Mouse (Mus musculus): ENCODE data around the gene Ngf.

Ngf gene

GRCm38 (mm10) chr3:102469713-102470448 lies at the start of gene Ngf:
Gene Ngf (plus strand): TSS chr3:102469919.
- DNase-seq = peak; percentile 52

GRCm38 (mm10) chr3:102445567-102445966 lies 24.2 kb upstream of the Ngf start:
- DNase-seq = peak; percentile 79

DNA sequence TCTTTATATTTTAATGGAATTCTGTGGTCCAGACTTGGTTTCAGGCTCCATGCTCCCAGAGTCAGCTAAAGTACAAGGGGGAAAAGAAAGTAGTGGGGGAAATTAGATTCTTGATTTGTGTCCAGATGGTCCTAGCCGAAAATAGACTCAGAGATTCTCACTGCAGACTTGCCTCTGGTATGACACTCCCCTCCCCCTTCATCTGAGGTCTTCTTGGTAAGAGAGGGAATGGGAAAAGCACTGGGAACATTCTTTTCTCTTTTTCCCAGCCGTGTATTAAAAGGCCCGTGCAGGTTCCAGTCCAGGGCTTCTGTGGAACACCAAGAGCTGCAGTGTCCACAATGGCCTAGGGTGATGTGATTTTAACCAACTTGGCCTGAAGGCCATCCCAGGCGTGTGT lies 23.0 kb upstream of the Ngf start:
- DNase-seq = no peak

- no peak for DNase-seq
Observed at GRCm38 (mm10) chr3:102454566-102454965, 15.2 kb upstream of the Ngf start.

- DNase-seq = no peak
Observed at GRCm38 (mm10) chr3:102460528-102460927, 9.2 kb upstream of the Ngf start.

DNA sequence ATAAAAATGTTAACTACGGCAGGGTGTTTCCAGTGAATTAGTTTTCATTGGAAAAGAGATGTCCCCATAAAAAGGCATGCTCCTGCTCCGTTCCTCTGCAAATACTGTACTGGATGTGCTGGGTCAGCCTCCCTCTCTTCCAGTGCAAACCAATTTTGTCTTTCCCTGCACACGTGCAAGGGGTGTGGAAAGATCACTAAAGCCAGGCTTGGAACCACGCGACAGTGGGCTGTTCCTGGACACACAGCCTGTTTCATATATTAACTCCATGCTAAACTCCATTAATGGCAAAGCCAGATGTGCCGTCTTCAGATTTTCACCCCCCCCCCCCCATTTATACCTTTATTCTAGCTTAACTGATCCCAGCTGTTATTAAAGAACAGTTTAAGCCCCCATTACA lies 8.7 kb upstream of the Ngf start:
- no peak for DNase-seq

DNA sequence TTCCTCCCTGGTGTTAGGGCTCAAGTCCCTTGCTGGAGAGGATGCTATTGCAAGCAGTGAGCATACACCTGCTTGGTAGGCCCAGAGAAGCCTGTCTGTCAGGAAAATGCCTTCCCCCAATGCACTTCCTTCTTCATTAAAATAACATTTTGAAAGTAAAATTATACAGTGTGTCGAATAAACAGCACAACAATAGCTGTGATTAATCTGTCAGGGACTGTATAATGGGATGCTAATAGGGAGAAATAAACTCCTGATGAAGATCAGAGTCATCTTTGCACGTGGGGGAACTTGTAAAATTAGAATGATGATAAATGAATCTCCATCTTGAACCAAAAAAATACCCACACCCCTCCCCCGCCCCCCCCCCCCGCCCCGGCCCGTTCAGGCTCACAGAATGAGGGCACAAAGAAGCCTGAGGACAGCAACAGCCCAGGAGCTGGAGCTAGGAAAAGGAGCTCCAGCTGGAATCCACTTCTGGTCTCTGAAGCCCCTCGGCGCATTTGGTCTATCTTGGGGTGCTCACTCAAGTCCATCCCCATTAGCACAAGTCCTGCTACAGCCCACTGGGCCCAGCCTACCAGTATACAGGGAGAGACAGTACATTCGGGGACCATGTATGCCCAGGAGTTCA lies 6.9 kb upstream of the Ngf start:
- no peak for DNase-seq

DNA sequence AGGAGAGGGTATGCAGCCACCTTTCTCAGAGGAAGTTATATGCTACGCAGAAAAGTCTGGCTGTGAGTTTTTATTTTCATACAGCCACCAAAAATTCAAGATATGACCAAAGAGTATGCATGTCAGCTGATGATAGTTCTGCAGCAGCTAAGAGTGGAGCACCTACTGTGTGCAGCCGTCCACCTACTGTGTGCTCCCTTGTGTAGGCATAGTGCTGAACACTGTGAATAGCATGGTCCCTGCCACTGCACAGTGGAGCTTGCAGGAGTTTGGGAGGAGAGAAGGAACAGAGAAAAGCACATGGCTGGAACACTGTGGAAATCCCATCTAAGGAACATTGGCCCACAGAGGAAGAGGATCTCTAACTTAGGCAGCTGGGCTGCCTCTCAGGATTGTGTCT lies 6.4 kb upstream of the Ngf start:
- no peak for DNase-seq

- peak; percentile 78 for DNase-seq
Observed at GRCm38 (mm10) chr3:102466587-102466986, 3.1 kb upstream of the Ngf start.

- DNase-seq = no peak
Observed at GRCm38 (mm10) chr3:102467121-102467520, 2.6 kb upstream of the Ngf start.

DNA sequence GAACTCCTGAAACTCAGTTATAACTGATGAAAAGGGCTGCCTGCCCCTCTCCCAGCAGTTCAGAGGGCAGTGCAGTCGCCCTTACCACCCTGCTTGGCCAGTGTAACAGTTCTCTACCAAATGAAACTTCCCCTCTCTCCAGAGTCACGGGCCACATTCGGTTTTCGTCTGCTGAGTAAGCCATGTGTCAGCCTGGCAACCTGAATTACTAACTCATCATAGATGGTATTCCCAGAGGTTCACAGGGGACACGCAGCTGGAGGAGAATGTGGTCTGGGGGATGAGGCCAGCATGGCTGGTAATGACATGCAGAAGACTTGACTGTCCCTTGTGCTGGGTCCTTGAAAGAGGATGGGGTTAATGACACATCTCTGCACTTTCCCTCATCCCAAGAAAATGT lies 1.5 kb downstream of the Ngf start:
- no peak for DNase-seq

- DNase-seq = no peak
Observed at GRCm38 (mm10) chr3:102471799-102472198, 2.1 kb downstream of the Ngf start.

DNA sequence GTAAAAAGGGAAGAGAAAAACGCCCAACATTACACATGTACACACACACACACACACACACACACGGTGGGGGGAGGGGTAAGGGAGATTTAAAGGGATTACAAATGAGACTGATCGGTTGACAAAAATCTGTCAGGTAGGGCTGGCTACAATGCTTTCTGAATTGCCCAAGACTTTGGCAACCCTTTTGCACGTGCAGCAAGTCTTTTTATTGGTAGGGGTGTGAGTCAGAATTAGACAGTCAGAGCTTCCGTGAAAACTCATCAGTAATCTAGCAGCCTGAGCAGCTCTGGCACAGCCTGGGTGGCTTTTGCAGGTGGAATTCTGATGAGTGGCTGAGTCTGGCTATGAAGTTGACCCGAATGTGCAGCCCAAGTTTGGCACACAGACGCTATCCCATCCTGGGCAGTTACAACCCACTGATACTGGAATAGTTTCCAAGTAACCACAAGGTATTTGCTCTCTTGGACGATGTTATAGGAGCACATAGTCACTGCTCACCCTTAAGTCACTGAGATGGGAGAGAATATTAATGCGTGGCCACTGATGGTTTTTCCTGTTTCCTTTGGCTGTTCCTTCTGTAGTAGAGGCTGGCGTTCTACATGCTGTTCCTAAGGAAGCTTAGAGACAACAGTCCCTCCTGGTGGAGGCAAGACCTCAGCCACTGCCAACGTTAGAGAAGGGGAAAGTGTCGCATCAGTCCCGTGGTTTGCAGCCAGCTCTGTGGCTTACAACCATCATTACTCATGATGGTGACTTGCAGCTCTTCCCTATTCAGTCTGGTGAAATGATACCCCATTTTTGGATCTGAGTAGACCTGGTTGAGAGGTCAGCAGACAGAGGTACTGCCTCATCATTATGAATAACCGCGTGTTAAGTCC lies 4.8 kb downstream of the Ngf start:
- no peak for DNase-seq

DNA sequence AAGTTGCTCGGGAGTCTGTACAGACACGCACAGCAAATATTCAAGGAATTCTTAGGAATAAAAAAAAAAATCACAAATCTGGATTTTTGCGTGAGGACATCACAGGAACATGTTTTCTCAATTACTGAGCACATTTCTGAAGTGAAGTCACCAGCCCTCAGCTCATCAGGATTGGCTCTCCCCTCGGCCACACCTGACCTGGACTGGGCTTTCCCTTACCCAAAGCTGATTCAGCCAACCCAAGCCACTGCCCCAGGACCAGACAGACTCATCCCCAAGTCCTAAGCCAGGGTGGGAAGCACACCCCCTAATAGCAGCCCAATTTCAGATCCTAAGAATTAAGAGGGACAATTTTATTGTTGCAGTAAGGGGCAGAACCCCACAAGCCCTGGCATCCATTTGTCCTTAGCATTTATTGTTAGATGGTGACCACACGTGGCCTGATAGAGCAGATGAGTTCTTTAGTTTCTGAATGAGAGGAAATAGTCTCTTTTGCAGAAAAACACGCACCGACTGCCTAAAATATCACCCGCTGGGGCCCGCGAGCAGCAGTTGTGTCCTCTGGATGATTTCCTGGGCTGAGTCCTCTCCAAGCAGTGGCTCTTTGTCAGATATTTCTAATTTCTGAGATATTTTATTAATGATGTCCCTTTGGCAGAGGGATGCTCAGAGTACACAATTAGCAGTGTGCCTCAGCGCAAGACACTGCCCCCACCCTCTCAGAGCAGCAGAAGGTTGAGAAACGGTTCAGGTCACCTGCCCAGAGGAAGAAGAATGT lies 8.4 kb downstream of the Ngf start:
- no peak for DNase-seq

- DNase-seq = peak; percentile 45
Observed at GRCm38 (mm10) chr3:102490393-102491123, 20.8 kb downstream of the Ngf start.

- no peak for DNase-seq
Observed at GRCm38 (mm10) chr3:102498113-102498512, 28.4 kb downstream of the Ngf start.

DNA sequence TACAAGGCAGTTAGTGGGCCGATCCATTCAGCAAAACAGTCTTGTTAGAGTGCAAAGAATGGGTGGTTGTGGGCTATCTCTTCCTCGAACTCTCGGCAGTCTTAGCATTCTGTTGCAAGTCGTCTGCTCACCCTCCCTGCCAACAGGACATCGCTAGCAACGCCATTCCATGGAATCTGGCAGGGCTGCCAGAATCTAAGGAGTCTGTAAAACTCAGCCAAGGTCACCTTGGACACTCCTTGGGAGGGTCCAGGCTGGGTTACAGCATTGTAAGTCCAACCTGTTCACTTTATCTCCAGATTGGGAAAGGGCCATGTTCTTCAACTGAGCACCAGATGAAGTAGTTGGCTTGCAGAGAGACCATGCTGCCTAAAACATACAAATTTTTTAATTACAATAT lies 29.2 kb downstream of the Ngf start:
- no peak for DNase-seq

DNA sequence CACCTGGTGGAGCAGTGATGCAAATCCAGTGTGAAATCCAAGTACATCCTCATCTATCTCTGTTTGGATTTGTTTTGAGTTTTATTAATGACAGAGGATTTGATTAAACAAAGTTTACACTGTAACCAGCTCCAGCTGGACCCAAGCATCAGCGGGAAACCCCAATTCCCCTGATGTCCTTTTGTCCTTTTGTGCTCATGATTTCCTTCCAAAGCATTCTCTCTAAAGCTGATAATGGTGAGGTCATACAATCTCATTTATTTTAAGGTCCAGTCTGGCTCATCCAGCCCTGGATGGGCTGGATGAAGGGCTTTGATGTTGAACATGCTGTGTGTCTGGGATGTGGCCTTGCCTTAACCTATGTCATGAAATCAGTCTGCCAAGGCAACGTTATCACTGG lies 30.3 kb downstream of the Ngf start:
- no peak for DNase-seq

- no peak for DNase-seq
Observed at GRCm38 (mm10) chr3:102501186-102501585, 31.5 kb downstream of the Ngf start.

- no peak for DNase-seq
Observed at GRCm38 (mm10) chr3:102505129-102505528, 35.4 kb downstream of the Ngf start.

GRCm38 (mm10) chr3:102506061-102506460 lies 36.3 kb downstream of the Ngf start:
- no peak for DNase-seq

GRCm38 (mm10) chr3:102507666-102508260 lies 38.0 kb downstream of the Ngf start:
- DNase-seq = no peak

Measured in kidney, postnatal 10 days (tissue).